Mouse (Mus musculus): ENCODE measurements around the gene Pxdc1. TPM values are rescaled to one million over a fixed set of nuclear protein-coding genes. Genes with fewer than 3 reads are reported as not detected.

The Pxdc1 gene
- total and polyA plus RNA-seq, 3 experiments, result 0.11 TPM; not detected in 2

DNA sequence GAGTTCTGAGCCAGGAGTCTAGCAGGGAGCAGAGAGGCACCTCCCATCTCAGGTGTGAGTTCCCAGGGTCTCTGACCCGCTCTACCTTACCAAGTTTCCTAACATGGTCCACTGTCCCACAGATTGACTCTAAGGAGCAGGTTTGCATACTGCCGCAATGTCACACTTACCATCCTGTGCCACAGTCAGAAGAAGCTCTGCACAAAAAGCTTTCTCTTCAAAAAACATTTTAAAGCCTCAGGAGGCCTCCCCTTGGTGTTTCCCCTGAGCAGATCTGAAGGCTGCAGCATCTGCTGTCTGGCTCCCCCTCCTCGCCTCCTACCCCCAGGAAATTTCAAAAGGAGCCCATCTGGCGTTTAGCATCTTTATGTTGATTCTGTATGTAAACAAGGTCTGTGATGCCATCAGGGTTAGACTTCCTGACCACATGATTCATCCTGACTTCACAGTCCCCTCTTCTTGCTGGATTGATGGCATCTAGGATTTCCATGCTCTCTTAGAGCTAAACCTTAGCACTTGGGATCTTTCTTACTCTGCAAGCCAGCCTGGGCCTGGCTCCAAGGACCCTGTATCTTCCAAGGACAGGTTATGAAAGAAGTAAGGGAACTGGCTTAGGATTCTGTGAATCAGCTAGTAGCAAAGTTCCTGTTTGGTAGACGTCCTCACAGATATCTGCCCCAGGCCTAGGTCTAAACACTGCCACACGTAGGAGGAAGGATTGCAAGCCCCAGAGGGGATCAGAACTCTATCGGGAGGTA is 31.9 kb upstream of the Pxdc1 start:
- Histone ChIP-seq H3K27me3 (ENCODE audit: insufficient read depth, low read length) (peaks cover 9% of the 10 kb centered on the region; the same call in 1 of the 2 replicates), H3K9me3 (replicated peaks) (no peaks in the 10 kb centered on the region), H3K4me3 (ENCODE audit: low read depth, low read length) (no peak overlapping the region), H3K4me1 (ENCODE audit: insufficient read depth, low read depth, low read length) (no peaks in the 10 kb centered on the region), H3K36me3 (replicated peaks) (no peaks in the 10 kb centered on the region)
- ATAC-seq (ENCODE audit: extremely low read depth, insufficient number of reproducible peaks, low FRiP score, poor library complexity, severe bottlenecking) (no peak), DNase-seq (ENCODE audit: low spot score) (no peak)
- TF ChIP-seq CTCF (IDR thresholded peaks at IDR 0.05; ENCODE audit: low read depth, low read length) (no peak), GATA1 (IDR thresholded peaks at IDR 0.05; ENCODE audit: borderline replicate concordance, low read length) (no peak), POLR2AphosphoS5 (IDR thresholded peaks at IDR 0.05; ENCODE audit: insufficient replicate concordance, low read depth, low read length) (no peak), TAL1 (conservative IDR thresholded peaks at IDR 0.05; ENCODE audit: low read depth, low read length) (no peak)

DNA sequence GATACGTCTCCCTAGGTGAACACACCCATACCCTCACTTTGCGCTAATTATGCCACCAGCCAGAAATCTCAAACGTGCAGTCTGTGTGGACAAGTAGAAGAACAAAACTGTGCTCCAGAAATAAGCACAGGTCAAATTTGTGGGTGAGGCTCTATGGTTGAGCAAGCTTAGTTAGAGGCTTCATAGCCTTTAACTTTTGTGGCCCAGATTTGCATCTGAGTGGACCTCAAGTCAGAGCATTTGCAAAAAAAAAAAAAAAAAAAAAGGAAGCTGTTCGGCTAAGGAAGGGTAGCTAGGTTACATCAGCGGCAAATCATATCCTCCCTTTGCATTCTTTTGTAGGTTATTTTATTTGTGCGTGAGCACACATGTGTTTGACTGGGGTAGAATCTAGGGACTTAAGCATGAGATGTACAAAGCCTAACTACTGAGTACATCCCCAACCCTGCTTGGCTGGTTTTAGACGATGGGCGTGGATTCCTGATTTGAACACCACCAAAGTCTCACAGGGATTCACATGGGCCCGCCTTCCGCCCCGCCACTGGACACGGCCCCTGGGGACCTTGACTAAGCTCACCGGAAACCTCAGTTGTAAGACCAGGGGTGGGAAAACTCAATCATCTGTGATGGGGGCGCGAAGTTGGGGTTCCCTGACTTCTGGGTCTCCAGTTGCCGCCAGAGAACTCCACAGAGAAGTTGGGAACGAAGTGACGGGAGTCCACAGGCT is 30.6 kb upstream of the Pxdc1 start:
- TF ChIP-seq POLR2AphosphoS5 (IDR thresholded peaks at IDR 0.05; ENCODE audit: insufficient replicate concordance, low read depth, low read length), result no peak
- TF ChIP-seq TAL1 (conservative IDR thresholded peaks at IDR 0.05; ENCODE audit: low read depth, low read length), result no peak
- no peak for TF ChIP-seq CTCF (IDR thresholded peaks at IDR 0.05; ENCODE audit: low read depth, low read length)
- no peaks in the 10 kb centered on the region for H3K9me3 ChIP-seq (replicated peaks)
- DNase-seq (ENCODE audit: low spot score), result no peak
- no peak overlapping the region for H3K4me3 ChIP-seq (ENCODE audit: low read depth, low read length)
- no peaks in the 10 kb centered on the region for H3K4me1 ChIP-seq (ENCODE audit: insufficient read depth, low read depth, low read length)
- H3K27me3 ChIP-seq (ENCODE audit: insufficient read depth, low read length), result peaks cover 11% of the 10 kb centered on the region; the same call in 1 of the 2 replicates
- ATAC-seq (ENCODE audit: extremely low read depth, insufficient number of reproducible peaks, low FRiP score, poor library complexity, severe bottlenecking), result no peak
- H3K36me3 ChIP-seq (replicated peaks), result no peaks in the 10 kb centered on the region

DNA sequence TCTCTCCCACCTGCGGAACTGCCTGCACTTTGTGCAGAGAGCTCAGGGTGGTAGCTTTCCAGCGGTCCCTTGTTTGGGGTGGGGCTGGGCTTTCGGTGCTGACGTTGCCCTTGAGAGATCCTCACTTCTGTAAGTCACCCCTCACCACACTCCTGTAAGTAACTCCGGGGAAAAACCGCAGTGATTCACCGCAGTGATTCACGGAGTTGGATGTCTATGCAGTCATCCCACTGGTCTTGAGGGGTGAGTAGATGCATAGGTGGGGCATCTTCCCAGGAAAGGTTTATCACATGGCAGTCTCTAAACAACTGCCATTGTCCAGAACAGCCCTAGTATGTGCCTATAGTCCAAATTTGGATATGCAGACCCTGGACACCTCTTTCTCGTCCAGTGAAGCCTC is 30.0 kb upstream of the Pxdc1 start:
- H3K9me3 ChIP-seq (replicated peaks), result no peaks in the 10 kb centered on the region
- DNase-seq (ENCODE audit: low spot score) (no peak), ATAC-seq (ENCODE audit: extremely low read depth, insufficient number of reproducible peaks, low FRiP score, poor library complexity, severe bottlenecking) (no peak)
- no peaks in the 10 kb centered on the region for H3K4me1 ChIP-seq (ENCODE audit: insufficient read depth, low read depth, low read length)
- no peak overlapping the region for H3K4me3 ChIP-seq (ENCODE audit: low read depth, low read length)
- H3K27me3 ChIP-seq (ENCODE audit: insufficient read depth, low read length), result peaks cover 10% of the 10 kb centered on the region; the same call in 1 of the 2 replicates
- H3K36me3 ChIP-seq (replicated peaks), result no peaks in the 10 kb centered on the region
- no peak for TF ChIP-seq TAL1 (conservative IDR thresholded peaks at IDR 0.05; ENCODE audit: low read depth, low read length)
- no peak for TF ChIP-seq POLR2AphosphoS5 (IDR thresholded peaks at IDR 0.05; ENCODE audit: insufficient replicate concordance, low read depth, low read length)
- TF ChIP-seq CTCF (IDR thresholded peaks at IDR 0.05; ENCODE audit: low read depth, low read length), result no peak
- no peak for TF ChIP-seq GATA2 (IDR thresholded peaks at IDR 0.05; ENCODE audit: borderline replicate concordance, low read depth, low read length)
- TF ChIP-seq GATA1 (IDR thresholded peaks at IDR 0.05; ENCODE audit: borderline replicate concordance, low read length), result no peak

DNA sequence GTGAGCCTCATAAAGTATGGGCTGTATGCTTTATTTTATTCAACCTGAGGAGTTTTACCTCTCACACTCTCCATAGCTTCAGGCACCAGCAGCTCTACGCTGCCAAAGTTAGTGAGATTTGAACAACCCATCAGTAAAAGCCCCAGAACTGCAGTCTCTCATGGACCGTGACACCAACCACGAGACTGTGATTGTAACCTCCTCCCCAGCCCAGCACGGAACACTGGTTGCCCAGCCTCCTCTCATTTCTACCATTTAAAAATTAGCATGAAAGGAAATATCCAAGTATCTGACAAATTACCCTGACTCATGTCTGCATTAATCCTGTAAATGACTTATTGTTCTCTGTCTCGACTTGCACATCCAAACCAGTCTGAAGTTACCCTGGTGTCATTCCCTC is 23.2 kb upstream of the Pxdc1 start:
- ATAC-seq (ENCODE audit: extremely low read depth, insufficient number of reproducible peaks, low FRiP score, poor library complexity, severe bottlenecking) (no peak), DNase-seq (ENCODE audit: low spot score) (no peak)
- TF ChIP-seq POLR2AphosphoS5 (IDR thresholded peaks at IDR 0.05; ENCODE audit: insufficient replicate concordance, low read depth, low read length), result no peak
- Histone ChIP-seq H3K36me3 (replicated peaks) (no peaks in the 10 kb centered on the region), H3K4me3 (ENCODE audit: low read depth, low read length) (no peak overlapping the region), H3K27me3 (ENCODE audit: insufficient read depth, low read length) (peaks cover 17% of the 10 kb centered on the region; the same call in 1 of the 2 replicates), H3K9me3 (replicated peaks) (no peaks in the 10 kb centered on the region), H3K4me1 (ENCODE audit: insufficient read depth, low read depth, low read length) (no peaks in the 10 kb centered on the region)

DNA sequence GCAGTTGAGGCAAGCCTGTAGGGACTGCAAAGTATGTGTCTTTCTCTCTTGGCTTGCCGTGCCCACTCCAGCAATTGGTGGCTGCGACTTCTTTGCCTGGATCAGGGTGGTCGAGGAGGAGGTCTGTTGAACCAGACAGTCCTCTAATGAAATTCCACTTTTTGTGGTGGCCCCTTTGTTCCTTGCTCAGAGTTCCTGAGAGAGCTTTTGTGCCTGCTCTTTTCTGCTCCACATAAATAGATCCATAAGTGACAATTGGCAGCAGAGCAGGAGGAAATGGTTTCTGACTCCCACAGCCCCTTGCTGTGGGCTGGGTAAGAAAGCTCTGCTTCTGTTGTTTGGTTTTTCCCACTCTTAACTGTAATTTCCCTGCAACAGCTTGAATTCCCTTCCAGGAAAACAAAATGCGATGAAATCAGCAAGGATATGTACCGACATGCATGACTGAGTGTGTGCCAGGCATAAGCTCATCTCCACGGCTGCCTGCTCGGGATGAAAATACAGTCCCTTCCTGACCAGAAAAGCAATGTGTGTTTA is 22.6 kb upstream of the Pxdc1 start:
- no peak overlapping the region for H3K4me3 ChIP-seq (ENCODE audit: low read depth, low read length)
- TF ChIP-seq TAL1 (conservative IDR thresholded peaks at IDR 0.05; ENCODE audit: low read depth, low read length) (no peak), GATA1 (IDR thresholded peaks at IDR 0.05; ENCODE audit: borderline replicate concordance, low read length) (no peak), POLR2AphosphoS5 (IDR thresholded peaks at IDR 0.05; ENCODE audit: insufficient replicate concordance, low read depth, low read length) (no peak), GATA2 (IDR thresholded peaks at IDR 0.05; ENCODE audit: borderline replicate concordance, low read depth, low read length) (no peak), CTCF (IDR thresholded peaks at IDR 0.05; ENCODE audit: low read depth, low read length) (no peak)
- H3K9me3 ChIP-seq (replicated peaks), result no peaks in the 10 kb centered on the region
- no peaks in the 10 kb centered on the region for H3K4me1 ChIP-seq (ENCODE audit: insufficient read depth, low read depth, low read length)
- H3K36me3 ChIP-seq (replicated peaks), result no peaks in the 10 kb centered on the region
- peaks cover 17% of the 10 kb centered on the region; the same call in 1 of the 2 replicates for H3K27me3 ChIP-seq (ENCODE audit: insufficient read depth, low read length)
- DNase-seq (ENCODE audit: low spot score) (no peak), ATAC-seq (ENCODE audit: extremely low read depth, insufficient number of reproducible peaks, low FRiP score, poor library complexity, severe bottlenecking) (no peak)

DNA sequence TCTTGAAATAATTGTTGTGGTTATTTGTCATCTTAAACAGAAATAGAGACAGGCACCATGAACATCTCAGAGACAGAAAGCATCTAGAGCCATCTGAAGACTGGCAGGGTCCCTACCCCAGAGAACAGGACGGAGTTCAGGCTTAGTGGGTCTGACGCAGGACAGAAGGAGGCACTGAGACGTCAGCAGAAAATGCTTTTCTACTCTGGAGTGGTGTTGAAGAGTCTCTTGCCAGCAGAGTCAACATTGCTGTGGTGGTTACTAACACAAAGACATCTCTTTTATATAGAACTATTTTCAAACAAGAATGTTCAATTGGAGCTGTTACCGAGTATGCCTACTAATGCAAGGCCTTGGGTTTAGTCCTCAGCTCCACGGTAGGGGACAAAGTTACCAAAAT is 20.1 kb upstream of the Pxdc1 start:
- TF ChIP-seq GATA2 (IDR thresholded peaks at IDR 0.05; ENCODE audit: borderline replicate concordance, low read depth, low read length) (no peak), CTCF (IDR thresholded peaks at IDR 0.05; ENCODE audit: low read depth, low read length) (no peak), POLR2AphosphoS5 (IDR thresholded peaks at IDR 0.05; ENCODE audit: insufficient replicate concordance, low read depth, low read length) (no peak), GATA1 (IDR thresholded peaks at IDR 0.05; ENCODE audit: borderline replicate concordance, low read length) (no peak), TAL1 (conservative IDR thresholded peaks at IDR 0.05; ENCODE audit: low read depth, low read length) (no peak)
- no peaks in the 10 kb centered on the region for H3K36me3 ChIP-seq (replicated peaks)
- peaks cover 16% of the 10 kb centered on the region; the same call in 1 of the 2 replicates for H3K27me3 ChIP-seq (ENCODE audit: insufficient read depth, low read length)
- no peak for DNase-seq (ENCODE audit: low spot score)
- no peaks in the 10 kb centered on the region for H3K4me1 ChIP-seq (ENCODE audit: insufficient read depth, low read depth, low read length)
- H3K9me3 ChIP-seq (replicated peaks), result no peaks in the 10 kb centered on the region
- no peak for ATAC-seq (ENCODE audit: extremely low read depth, insufficient number of reproducible peaks, low FRiP score, poor library complexity, severe bottlenecking)
- H3K4me3 ChIP-seq (ENCODE audit: low read depth, low read length), result no peak overlapping the region
